Mouse (Mus musculus) effector memory CD4-positive, alpha-beta T cell, adult 5 months (primary cell): ENCODE measurements around the gene Exoc3l. TPM values are rescaled to one million over a fixed set of nuclear protein-coding genes. Genes with fewer than 3 reads are reported as not detected.

ENCODE experiments used
- polyA plus RNA-seq: library from polyadenylated mRNA; unstranded; fragments of 100-300 nt; shearing (Covaris generic); gene quantifications from one replicate; pipeline ENCODE4 v1.2.1, GENCODE M21; 2017

Exoc3l gene
- polyA plus RNA-seq, result 1.3 TPM

DNA sequence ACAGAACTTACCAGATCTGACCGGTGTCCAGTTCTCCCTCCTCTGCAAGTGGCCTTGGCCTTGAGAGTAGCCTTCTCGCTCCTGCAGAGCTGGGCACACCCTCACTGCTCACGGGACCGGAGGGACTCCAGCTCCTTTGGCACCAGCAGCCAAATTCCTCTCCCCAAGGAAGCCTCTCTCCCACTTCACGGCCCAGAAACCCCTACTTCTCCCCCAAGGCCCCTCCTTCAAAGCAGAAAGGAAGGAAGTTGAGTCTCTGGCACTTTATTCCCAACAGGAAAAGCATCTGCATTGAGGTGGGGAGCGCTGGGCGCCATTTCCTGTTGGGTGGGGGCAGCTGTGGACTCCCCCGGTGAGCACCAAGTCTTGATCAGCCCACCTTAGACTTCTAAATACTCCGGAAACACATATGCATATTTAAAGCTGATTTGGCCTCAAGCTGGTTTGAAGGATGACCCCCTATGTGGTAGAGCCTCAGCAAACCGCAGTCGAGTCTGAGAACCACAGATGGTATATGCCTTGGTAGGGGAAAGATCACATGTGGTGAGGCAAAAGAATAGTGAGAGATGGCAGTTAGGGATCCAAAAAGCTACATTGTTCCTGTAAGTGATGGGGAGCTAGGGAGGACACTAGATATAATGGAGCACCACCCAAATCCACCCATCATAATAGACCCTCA, at the start of gene Exoc3l:
Exoc3l (minus strand) TSS at position 207 of the 679 bp plus-strand sequence.

DNA sequence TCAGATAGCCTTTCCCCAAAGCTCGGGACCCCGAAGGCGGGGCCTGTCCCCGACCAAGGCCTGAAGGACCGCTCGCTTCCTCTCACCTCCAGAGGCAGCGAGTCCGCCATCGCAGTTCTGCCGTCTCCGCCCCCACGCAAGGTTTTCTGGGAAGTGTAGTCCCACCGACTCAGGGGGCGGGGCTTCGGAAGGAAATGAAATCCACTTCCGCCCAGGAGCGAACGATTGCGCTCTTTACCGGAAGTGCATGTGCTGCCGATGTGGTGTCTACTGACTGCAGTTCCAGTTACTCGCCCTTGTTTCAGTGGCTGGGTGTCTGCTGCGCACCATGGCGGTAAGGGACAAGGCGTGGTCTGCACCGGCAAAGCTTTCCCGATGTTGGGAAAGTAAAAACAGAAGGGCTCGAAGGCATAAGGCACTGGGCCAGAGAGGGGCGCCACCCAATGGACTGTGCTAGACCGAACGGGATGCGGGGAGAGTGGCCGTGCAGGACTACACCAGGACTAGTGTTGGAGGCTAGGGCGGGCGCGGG, 30.3 kb upstream of the Exoc3l start, which contains the start of the genes Lrrc29 and Tmem208:
Lrrc29 (minus strand) TSS at position 138 of the 532 bp plus-strand sequence.
Tmem208 (plus strand) TSS at position 214 of the 532 bp plus-strand sequence.

DNA sequence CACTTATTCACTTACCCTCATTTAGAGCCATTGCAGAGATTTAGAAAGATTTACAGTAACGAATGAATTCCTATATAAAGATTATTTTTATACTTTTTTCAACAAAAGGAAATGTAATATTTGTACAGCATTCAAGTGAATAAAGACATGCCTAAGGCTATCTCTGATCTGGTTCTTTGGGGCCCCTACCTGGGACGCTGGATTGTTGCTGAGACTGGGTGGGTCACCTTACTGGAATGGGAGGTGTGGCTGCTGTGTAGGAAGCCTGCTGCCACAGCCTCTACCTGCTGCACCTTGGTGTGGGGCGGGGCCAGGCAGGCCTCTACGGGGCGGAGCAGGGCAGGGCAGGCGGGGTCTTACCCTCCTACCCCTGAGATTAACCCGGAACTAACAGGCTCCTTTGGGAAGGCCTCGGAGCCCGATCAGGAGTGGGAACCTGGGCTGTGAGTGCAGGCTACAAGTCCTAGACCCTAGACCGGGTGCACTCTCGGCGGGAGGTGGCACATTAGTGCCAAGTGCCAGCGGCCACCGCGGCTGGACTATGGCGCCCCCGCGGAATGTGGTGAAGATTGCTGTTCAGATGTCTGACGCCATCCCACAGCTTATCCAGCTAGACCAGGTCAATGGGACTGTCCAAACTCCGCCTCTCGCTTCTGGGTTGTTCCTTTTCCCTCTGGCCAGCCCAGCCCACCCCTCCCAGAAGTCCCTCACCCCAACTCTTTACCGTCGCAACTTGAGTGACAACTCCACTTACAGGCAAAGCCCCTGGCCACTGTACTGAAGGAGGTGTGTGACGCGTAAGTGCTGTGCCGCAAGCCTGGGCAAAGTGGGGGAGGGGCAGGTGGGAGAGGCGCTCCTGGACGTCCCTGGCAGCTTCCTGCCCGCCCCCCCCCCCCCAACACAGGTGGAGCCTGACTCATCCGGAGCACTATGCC, 9.6 kb upstream of the Exoc3l start, which contains the start of gene Elmo3:
Elmo3 (plus strand) TSS at position 391 of the 935 bp plus-strand sequence.

DNA sequence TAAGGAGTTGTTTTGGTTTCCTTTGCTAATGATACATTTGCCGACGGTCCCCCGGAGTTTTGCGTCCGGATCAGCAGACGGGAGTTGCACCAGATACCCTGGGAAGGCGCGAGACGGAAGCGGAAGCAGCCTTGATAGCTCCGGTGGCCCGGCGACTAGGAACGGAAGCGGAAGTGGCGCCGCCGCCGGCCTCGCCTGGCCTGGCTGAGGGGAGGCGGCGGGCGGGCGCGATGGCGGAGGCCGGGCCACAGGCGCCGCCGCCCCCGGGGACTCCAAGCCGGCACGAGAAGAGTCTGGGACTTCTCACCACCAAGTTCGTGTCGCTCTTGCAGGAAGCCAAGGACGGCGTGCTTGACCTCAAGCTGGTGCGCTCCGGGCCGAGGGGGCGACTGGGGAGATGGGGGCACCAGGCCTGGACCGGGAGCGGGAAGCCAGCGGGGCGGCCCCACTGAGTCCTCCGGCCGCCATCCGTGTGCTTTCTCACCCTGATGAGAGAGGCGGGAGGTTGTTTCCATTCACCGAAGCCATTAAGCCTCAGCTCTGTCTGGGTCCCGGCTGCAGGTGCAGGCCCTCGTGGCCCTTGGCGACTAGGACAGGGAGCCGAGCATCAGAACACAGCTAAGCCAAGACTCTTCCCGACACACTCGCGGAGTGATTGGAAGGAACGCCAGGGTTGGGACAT, 1.8 kb upstream of the Exoc3l start, which contains the start of gene E2f4:
E2f4 (plus strand) TSS at position 153 of the 682 bp plus-strand sequence.

DNA sequence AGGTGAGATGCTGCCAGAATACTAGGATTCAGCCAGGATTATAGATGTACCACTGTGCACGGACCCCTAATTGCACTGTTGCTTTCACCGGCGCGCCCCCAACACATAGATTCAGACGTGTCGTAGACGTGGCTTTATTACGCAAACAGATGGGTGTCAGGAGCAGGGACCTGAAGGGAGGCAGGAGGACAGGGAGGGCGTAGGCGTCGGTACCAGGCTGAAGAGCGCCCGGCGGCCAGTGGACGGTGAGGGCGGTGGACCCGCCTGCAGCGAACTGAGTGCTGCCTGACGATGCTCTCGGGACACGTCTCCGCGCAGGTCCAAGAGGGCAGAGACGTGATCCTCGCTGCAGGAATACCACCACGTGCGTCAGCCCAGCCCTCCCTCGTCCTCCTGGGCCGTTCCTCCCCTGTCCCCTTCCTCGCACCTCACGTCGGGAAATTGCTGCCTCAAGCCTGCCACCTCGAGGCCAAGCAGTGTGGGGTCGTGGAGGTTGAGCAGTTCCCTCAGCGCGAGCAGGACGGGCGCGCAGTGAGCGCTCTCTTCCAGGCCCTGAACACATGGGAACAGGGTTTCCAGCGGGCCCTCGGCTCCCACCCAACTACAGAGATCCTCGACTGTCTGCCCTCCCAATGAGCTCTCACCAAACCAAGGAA, 6.0 kb downstream of the Exoc3l start, which contains the start of gene 4931428F04Rik:
4931428F04Rik (minus strand) TSS at position 60 of the 656 bp plus-strand sequence.

DNA sequence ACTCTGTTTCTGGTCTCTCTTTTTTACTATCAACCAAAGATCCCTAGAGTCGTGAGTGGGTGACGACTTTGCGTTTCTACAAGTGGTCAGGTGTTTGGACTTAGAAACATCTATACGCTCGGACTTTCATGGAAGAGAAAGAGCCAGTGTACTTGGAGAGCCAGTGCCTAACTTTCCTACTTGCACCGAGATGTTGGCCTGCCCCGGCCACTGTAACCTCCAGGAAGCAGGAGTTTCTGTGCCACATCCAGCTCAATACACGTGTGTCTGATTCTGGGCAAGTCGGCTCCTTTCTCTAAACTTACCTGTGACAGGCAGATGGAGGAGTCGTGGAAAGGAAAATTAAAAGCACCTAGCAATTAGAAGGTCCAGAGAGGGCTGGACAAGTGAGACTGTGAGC, 20.1 kb downstream of the Exoc3l start, which contains the start of gene Nol3:
Nol3 (plus strand) TSS at position 301 of the 400 bp plus-strand sequence.

DNA sequence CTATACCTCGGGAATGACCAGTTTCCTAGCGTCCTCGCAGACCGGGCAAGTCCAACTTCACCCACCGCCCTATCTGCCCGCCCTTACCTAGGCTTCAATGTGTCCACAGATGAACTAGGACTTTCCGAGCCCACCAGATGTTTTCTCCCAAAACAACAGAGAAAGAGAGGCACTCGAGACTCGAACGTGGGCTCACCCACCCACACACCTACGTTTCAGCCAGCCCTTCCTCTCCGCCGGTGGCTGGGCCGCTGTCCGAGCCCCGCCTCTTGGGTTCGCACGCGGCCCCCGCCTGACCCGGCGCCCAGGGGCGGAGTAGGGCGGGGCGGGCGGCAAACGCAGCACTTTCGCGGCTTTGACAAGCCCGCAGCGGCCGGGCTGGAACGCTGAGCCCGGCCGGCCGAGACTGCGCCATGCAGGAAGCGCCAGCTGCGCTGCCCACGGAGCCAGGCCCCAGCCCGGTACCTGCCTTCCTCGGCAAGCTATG, 26.4 kb downstream of the Exoc3l start, which contains the start of gene Hsf4:
Hsf4 (plus strand) TSS at position 341 of the 487 bp plus-strand sequence.

DNA sequence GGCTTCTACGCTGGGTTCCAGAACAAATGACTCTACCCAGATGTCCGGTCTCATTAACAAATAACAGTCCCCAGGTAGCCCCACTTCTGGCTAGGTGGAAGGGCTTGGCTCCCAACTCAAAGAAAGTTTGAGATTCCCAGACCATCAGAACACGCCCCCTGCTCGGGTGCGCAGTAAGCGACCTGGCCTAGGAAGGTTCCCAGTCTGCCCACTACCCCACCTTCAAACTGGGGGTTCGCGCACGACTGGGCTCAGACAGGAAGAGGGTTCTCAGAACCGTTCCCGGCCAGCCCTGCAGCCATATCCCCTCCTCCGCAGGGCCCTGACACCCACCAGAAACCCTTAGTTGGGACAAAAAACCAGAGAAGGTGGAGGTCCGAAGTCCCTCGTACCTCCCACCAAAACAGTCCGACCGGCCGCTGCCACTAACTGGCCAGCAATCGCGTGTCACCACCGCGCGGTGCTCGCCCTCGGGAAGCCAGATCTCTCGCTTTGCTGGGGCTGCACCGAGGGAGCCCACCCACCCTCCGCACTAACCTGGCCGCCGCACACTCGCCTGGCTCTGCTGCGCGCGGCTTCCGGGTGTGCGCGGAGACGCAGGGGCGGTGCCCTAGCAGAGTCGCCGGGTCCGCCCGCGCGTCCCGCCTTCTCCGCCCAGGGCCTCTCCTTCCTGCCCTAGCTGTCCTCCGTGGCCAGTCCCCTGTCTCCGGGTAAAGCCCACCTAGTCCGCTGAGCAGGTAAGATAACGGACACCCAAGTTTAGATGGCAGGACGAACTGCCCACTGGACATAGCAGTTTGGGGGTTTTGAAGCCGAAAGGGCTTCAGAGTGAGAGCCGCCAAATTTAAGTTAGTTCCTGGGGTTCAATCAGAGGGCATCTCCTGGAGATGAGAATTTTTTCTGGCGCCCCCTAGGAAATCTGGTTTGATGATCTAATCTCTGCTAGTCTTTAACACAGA, 31.6 kb downstream of the Exoc3l start, which contains the start of the genes Tradd and Fbxl8:
Tradd (minus strand) TSS at position 586 of the 959 bp plus-strand sequence.
Fbxl8 (plus strand) TSS at position 625 of the 959 bp plus-strand sequence.

DNA sequence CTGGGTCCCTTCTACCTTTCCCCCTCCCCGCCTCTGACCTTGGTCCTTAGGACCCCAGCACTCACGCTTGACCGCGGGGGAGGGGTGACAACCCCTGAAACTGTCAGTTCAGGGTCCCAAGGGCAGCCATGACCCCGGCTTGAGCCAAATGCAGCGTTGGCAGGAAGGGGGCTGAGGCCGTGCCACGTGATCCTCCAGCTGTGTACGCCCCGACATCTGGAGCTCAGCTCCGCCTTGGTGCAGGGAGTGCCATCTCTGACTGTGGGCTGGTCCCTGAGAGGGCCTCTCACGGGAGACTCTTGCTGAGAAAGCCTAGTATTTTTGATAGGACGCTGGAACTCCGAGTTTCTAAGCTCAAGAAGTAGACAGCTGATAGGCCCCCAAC, 40.9 kb downstream of the Exoc3l start, which contains the start of gene B3gnt9:
B3gnt9 (minus strand) TSS at position 188 of the 385 bp plus-strand sequence.

Other genes with a start within 250 kb of the Exoc3l start
- gene Ces3a, start 247.5 kb downstream of the Exoc3l start, polyA plus RNA-seq, result not detected
- gene Ces3b, start 212.3 kb downstream of the Exoc3l start, polyA plus RNA-seq, result not detected
- not detected for gene Ces4a, start 164.3 kb downstream of the Exoc3l start, polyA plus RNA-seq
- gene Cbfb, start 125.4 kb downstream of the Exoc3l start, polyA plus RNA-seq, result 91.0 TPM
- gene D230025D16Rik, start 71.0 kb downstream of the Exoc3l start, polyA plus RNA-seq, result 19.4 TPM
- 0.67 TPM for gene B3gnt9, start 40.9 kb downstream of the Exoc3l start, polyA plus RNA-seq
- 46.7 TPM for gene Tradd, start 31.5 kb downstream of the Exoc3l start, polyA plus RNA-seq
- 9.4 TPM for gene Fbxl8, start 31.5 kb downstream of the Exoc3l start, polyA plus RNA-seq
- 2.4 TPM for gene Hsf4, start 26.3 kb downstream of the Exoc3l start, polyA plus RNA-seq
- gene Nol3, start 20.0 kb downstream of the Exoc3l start, polyA plus RNA-seq, result not detected
- 2.6 TPM for gene 4931428F04Rik, start 6.2 kb downstream of the Exoc3l start, polyA plus RNA-seq
- gene E2f4, start 1.6 kb upstream of the Exoc3l start, polyA plus RNA-seq, result 134 TPM
- 5.1 TPM for gene Elmo3, start 9.5 kb upstream of the Exoc3l start, polyA plus RNA-seq
- gene Lrrc29, start 30.2 kb upstream of the Exoc3l start, polyA plus RNA-seq, result 1.1 TPM
- gene Tmem208, start 30.3 kb upstream of the Exoc3l start, polyA plus RNA-seq, result 54.6 TPM
- gene Fhod1, start 51.9 kb upstream of the Exoc3l start, polyA plus RNA-seq, result 0.79 TPM
- gene Slc9a5, start 52.7 kb upstream of the Exoc3l start, polyA plus RNA-seq, result 0.12 TPM
- not detected for gene Plekhg4, start 77.2 kb upstream of the Exoc3l start, polyA plus RNA-seq
- gene Kctd19, start 117.4 kb upstream of the Exoc3l start, polyA plus RNA-seq, result not detected
- gene Lrrc36, start 117.5 kb upstream of the Exoc3l start, polyA plus RNA-seq, result not detected
- 1.8 TPM for gene Tppp3, start 175.4 kb upstream of the Exoc3l start, polyA plus RNA-seq
- gene Zdhhc1, start 200.8 kb upstream of the Exoc3l start, polyA plus RNA-seq, result 9.3 TPM
- gene Hsd11b2, start 222.7 kb upstream of the Exoc3l start, polyA plus RNA-seq, result 0.74 TPM